Mouse (Mus musculus) left cerebral cortex, postnatal 36 days (tissue): Measurements from ENCODE around the gene Castor2. TPM values are rescaled to one million over a fixed set of nuclear protein-coding genes. Genes with fewer than 3 reads are reported as not detected.

Experiments used
- DNase-seq, 2 experiments: peaks; one replicate each; pipeline ENCODE4 v3.0.0; 2021 to 2022; ENCODE audit warnings: low spot score in 2 of 2, mixed read lengths in 1 of 2
- intact Hi-C: fragments of 180-260 bp; cut with DNase I; formaldehyde crosslinking; loops from one replicate; pipeline ENCODE4 v1.15.1; 2025
- total RNA-seq, 2 experiments: library from RNA; stranded (reverse); gene quantifications; 2 replicates each; pipeline ENCODE4 v1.2.3; 2021

Gene Castor2
- total RNA-seq, 2 experiments from 2014 or later = 81.8 to 92.0 TPM

GRCm38 (mm10) chr5:134101322-134101721 is 1.8 kb downstream of the Castor2 start:
- intact Hi-C loops = no loop called here
- no peak for DNase-seq

- intact Hi-C loops = no loop called here
- DNase-seq = no peak
Measured at GRCm38 (mm10) chr5:134101883-134102282, 2.4 kb downstream of the Castor2 start.

- no peak for DNase-seq
- intact Hi-C loops = no loop called here
Measured at GRCm38 (mm10) chr5:134102720-134103119, 3.2 kb downstream of the Castor2 start.

- DNase-seq = no peak
- intact Hi-C loops = no loop called here
Measured at GRCm38 (mm10) chr5:134105829-134106228, 6.3 kb downstream of the Castor2 start.

- intact Hi-C loops = no loop called here
- DNase-seq = no peak
Measured at GRCm38 (mm10) chr5:134114981-134115380, 15.5 kb downstream of the Castor2 start.

GRCm38 (mm10) chr5:134115639-134116259 is 16.2 kb downstream of the Castor2 start:
- no peak for DNase-seq

GRCm38 (mm10) chr5:134118798-134119407 is 19.4 kb downstream of the Castor2 start:
- no peak for DNase-seq
- intact Hi-C loops = no loop called here

More at GRCm38 (mm10) chr5:134115639-134116259, 16.2 kb downstream of the Castor2 start:
- intact Hi-C loops = no loop called here

- intact Hi-C loops = no loop called here
- DNase-seq = no peak
Measured at GRCm38 (mm10) chr5:134119481-134120120, 20.1 kb downstream of the Castor2 start.

- intact Hi-C loops = no loop called here
- no peak for DNase-seq
Measured at GRCm38 (mm10) chr5:134120135-134120534, 20.6 kb downstream of the Castor2 start.

GRCm38 (mm10) chr5:134121138-134121892 is 21.8 kb downstream of the Castor2 start:
- no peak for DNase-seq
- intact Hi-C loops = no loop called here

GRCm38 (mm10) chr5:134121893-134122259 is 22.4 kb downstream of the Castor2 start:
- no peak for DNase-seq
- intact Hi-C loops = no loop called here

GRCm38 (mm10) chr5:134123846-134124245 is 24.3 kb downstream of the Castor2 start:
- intact Hi-C loops = no loop called here
- DNase-seq = no peak

GRCm38 (mm10) chr5:134126232-134126631 is 26.7 kb downstream of the Castor2 start:
- no peak for DNase-seq
- intact Hi-C loops = no loop called here

- no peak for DNase-seq
- intact Hi-C loops = no loop called here
Measured at GRCm38 (mm10) chr5:134131586-134131985, 32.1 kb downstream of the Castor2 start.

- intact Hi-C loops = no loop called here
- no peak for DNase-seq
Measured at GRCm38 (mm10) chr5:134136022-134136421, 36.5 kb downstream of the Castor2 start.

- DNase-seq = no peak
- intact Hi-C loops = no loop called here
Measured at GRCm38 (mm10) chr5:134137933-134138332, 38.4 kb downstream of the Castor2 start.

- no peak for DNase-seq
- intact Hi-C loops = no loop called here
Measured at GRCm38 (mm10) chr5:134139429-134139828, 39.9 kb downstream of the Castor2 start.

GRCm38 (mm10) chr5:134141236-134141635 is 41.7 kb downstream of the Castor2 start:
- intact Hi-C loops = no loop called here
- no peak for DNase-seq

GRCm38 (mm10) chr5:134142381-134142780 is 42.9 kb downstream of the Castor2 start:
- DNase-seq = no peak
- intact Hi-C loops = no loop called here

GRCm38 (mm10) chr5:134144986-134145385 is 45.5 kb downstream of the Castor2 start:
- intact Hi-C loops = no loop called here
- no peak for DNase-seq
